Mouse (Mus musculus): Measurements from ENCODE around the gene Olfr691. TPM values are rescaled to one million over a fixed set of nuclear protein-coding genes. Genes with fewer than 3 reads are reported as not detected.

The Olfr691 gene
- polyA plus RNA-seq (2014; fragmentation: Illumina TruSeq; extraction: RNeasy Lipid Tissue Mini Kit (QIAGEN cat#74804); ENCODE audit: low read depth, low replicate concordance) = not detected

GRCm38 (mm10) chr7:105342170-105342569 is at the start of gene Olfr691:
TSS of gene Olfr691 (minus strand) at chr7:105342270.

GRCm38 (mm10) chr7:105374866-105375265 is 32.8 kb upstream of the Olfr691 start, which contains the start of gene Gm5901:
TSS of gene Gm5901 (plus strand) at chr7:105375038.

GRCm38 (mm10) chr7:105367930-105368329 is 25.9 kb upstream of the Olfr691 start, which contains the start of gene Olfr692:
TSS of gene Olfr692 (plus strand) at chr7:105368230.

GRCm38 (mm10) chr7:105334004-105334403 is 8.1 kb downstream of the Olfr691 start, which contains the start of gene Olfr690:
TSS of gene Olfr690 (minus strand) at chr7:105334104.

GRCm38 (mm10) chr7:105310865-105311264 is 31.2 kb downstream of the Olfr691 start, which contains the start of gene Olfr689:
TSS of gene Olfr689 (plus strand) at chr7:105311165.

GRCm38 (mm10) chr7:105287795-105288194 is 54.3 kb downstream of the Olfr691 start, which contains the start of gene Olfr688:
TSS of gene Olfr688 (plus strand) at chr7:105288095.

Other genes starting within 250 kb of the Olfr691 start
- gene Olfr680-ps1, start 249.5 kb downstream of the Olfr691 start, polyA plus RNA-seq (2014; fragmentation: Illumina TruSeq; extraction: RNeasy Lipid Tissue Mini Kit (QIAGEN cat#74804); ENCODE audit: low read depth, low replicate concordance) = not detected
- not detected for gene Olfr681, start 225.4 kb downstream of the Olfr691 start, polyA plus RNA-seq (2014; fragmentation: Illumina TruSeq; extraction: RNeasy Lipid Tissue Mini Kit (QIAGEN cat#74804); ENCODE audit: low read depth, low replicate concordance)
- gene Olfr683, start 195.3 kb downstream of the Olfr691 start, polyA plus RNA-seq (2014; fragmentation: Illumina TruSeq; extraction: RNeasy Lipid Tissue Mini Kit (QIAGEN cat#74804); ENCODE audit: low read depth, low replicate concordance) = not detected
- gene Olfr684, start 178.6 kb downstream of the Olfr691 start, polyA plus RNA-seq (2014; fragmentation: Illumina TruSeq; extraction: RNeasy Lipid Tissue Mini Kit (QIAGEN cat#74804); ENCODE audit: low read depth, low replicate concordance) = not detected
- gene Olfr685, start 156.3 kb downstream of the Olfr691 start, polyA plus RNA-seq (2014; fragmentation: Illumina TruSeq; extraction: RNeasy Lipid Tissue Mini Kit (QIAGEN cat#74804); ENCODE audit: low read depth, low replicate concordance) = not detected
- not detected for gene Olfr686, start 134.8 kb downstream of the Olfr691 start, polyA plus RNA-seq (2014; fragmentation: Illumina TruSeq; extraction: RNeasy Lipid Tissue Mini Kit (QIAGEN cat#74804); ENCODE audit: low read depth, low replicate concordance)
- not detected for gene Olfr688, start 54.2 kb downstream of the Olfr691 start, polyA plus RNA-seq (2014; fragmentation: Illumina TruSeq; extraction: RNeasy Lipid Tissue Mini Kit (QIAGEN cat#74804); ENCODE audit: low read depth, low replicate concordance)
- not detected for gene Olfr689, start 31.1 kb downstream of the Olfr691 start, polyA plus RNA-seq (2014; fragmentation: Illumina TruSeq; extraction: RNeasy Lipid Tissue Mini Kit (QIAGEN cat#74804); ENCODE audit: low read depth, low replicate concordance)
- not detected for gene Olfr690, start 8.2 kb downstream of the Olfr691 start, polyA plus RNA-seq (2014; fragmentation: Illumina TruSeq; extraction: RNeasy Lipid Tissue Mini Kit (QIAGEN cat#74804); ENCODE audit: low read depth, low replicate concordance)
- not detected for gene Olfr692, start 26.0 kb upstream of the Olfr691 start, polyA plus RNA-seq (2014; fragmentation: Illumina TruSeq; extraction: RNeasy Lipid Tissue Mini Kit (QIAGEN cat#74804); ENCODE audit: low read depth, low replicate concordance)
- gene Gm5901, start 32.8 kb upstream of the Olfr691 start, polyA plus RNA-seq (2014; fragmentation: Illumina TruSeq; extraction: RNeasy Lipid Tissue Mini Kit (QIAGEN cat#74804); ENCODE audit: low read depth, low replicate concordance) = 4.3 TPM
- 29.8 TPM for gene Fam160a2, start 57.8 kb upstream of the Olfr691 start, polyA plus RNA-seq (2014; fragmentation: Illumina TruSeq; extraction: RNeasy Lipid Tissue Mini Kit (QIAGEN cat#74804); ENCODE audit: low read depth, low replicate concordance)
- 0.62 TPM for gene Cnga4, start 62.3 kb upstream of the Olfr691 start, polyA plus RNA-seq (2014; fragmentation: Illumina TruSeq; extraction: RNeasy Lipid Tissue Mini Kit (QIAGEN cat#74804); ENCODE audit: low read depth, low replicate concordance)
- 0.45 TPM for gene Cckbr, start 83.5 kb upstream of the Olfr691 start, polyA plus RNA-seq (2014; fragmentation: Illumina TruSeq; extraction: RNeasy Lipid Tissue Mini Kit (QIAGEN cat#74804); ENCODE audit: low read depth, low replicate concordance)
- 105 TPM for gene Cavin3, start 140.0 kb upstream of the Olfr691 start, polyA plus RNA-seq (2014; fragmentation: Illumina TruSeq; extraction: RNeasy Lipid Tissue Mini Kit (QIAGEN cat#74804); ENCODE audit: low read depth, low replicate concordance)
- 58.4 TPM for gene Smpd1, start 212.1 kb upstream of the Olfr691 start, polyA plus RNA-seq (2014; fragmentation: Illumina TruSeq; extraction: RNeasy Lipid Tissue Mini Kit (QIAGEN cat#74804); ENCODE audit: low read depth, low replicate concordance)
- 9.9 TPM for gene Apbb1, start 239.4 kb upstream of the Olfr691 start, polyA plus RNA-seq (2014; fragmentation: Illumina TruSeq; extraction: RNeasy Lipid Tissue Mini Kit (QIAGEN cat#74804); ENCODE audit: low read depth, low replicate concordance)